Mouse (Mus musculus): Measurements from ENCODE around the gene Nasp. TPM values are rescaled to one million over a fixed set of nuclear protein-coding genes. Genes with fewer than 3 reads are reported as not detected.

Nasp gene
- total RNA-seq, 2 experiments from 2014 or later = 9.1 to 10.6 TPM

DNA sequence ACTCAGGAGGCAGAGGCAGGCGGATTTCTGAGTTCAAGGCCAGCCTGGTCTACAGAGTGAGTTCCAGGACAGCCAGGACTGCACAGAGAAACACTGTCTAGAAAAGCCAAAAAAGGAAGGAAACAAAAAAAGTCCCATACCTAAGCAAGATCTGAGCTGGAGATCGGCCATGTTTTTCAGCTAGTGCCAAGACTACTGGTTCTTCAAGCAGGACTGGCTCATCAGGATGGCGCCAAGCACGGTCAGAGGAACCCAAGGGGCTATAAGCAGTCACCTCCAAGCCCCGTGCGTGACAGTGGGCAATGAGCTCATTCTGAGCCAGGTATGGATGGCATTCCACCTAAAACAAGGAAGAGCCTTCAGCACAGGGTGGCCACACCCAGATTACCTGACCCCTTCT, 11.1 kb upstream of the Nasp start:
- DNase-seq (ENCODE audit: low spot score) = no peak

DNA sequence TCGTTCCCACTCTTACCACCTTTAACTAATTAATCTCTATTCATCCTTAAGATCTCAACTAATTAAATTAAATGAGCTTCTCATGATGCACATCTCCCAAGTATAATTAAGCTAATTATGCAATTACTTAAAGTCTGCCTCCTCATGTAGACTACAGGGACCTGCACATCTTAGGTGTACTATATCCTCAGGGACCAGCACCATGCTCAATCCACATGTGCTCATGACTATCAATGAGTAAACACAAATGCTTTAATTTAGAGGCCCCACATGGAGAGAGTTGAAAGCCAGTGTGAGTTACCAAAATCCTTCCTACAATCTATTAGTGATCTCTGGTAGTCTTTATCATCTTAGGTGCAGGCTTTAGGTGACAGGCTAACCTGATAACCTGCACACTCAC, 7.5 kb upstream of the Nasp start:
- no peak for DNase-seq (ENCODE audit: low spot score)

GRCm38 (mm10) chr4:116627359-116627716, 403 bp downstream of the Nasp start:
- DNase-seq (ENCODE audit: low spot score) = peak; percentile 95

DNA sequence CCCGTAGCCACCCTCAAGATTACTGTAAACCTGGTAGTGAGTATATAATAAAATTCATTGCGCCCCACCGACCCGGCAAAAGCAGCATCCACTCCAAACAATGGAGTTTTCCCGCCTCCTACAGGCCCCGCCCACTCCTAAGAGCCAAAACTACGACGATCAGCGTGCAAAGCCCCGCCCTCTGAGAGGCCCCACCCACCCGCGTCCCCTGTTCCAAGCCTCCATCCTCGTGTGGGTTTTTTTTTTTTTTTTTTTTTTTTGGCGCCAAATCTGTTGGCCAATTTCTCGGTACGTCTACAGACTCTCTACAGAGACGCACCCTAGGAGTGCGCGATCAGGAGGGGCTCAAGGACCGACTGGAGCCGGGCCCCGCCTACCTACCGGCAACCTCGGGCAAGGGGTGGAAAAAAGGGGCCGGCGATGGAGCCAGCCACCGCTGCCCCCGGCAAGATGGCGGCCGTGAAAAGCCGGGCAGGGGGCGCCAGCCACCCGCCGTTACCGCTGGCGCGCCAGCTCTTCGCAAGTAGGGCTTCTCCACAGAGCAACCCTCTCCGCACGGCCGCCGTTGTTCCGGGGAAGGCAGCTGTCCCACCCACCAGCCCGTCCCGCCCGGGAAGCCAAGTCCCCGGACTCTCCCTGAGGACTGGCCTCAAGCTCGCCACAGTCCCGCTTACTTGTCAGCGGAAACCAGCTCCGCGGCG, 933 bp downstream of the Nasp start:
- peak; percentile 72 for DNase-seq (ENCODE audit: low spot score)

- no peak for DNase-seq (ENCODE audit: low spot score)
Observed at GRCm38 (mm10) chr4:116624831-116625230, 2.9 kb downstream of the Nasp start.

GRCm38 (mm10) chr4:116615237-116615636, 12.5 kb downstream of the Nasp start:
- no peak for DNase-seq (ENCODE audit: low spot score)

DNA sequence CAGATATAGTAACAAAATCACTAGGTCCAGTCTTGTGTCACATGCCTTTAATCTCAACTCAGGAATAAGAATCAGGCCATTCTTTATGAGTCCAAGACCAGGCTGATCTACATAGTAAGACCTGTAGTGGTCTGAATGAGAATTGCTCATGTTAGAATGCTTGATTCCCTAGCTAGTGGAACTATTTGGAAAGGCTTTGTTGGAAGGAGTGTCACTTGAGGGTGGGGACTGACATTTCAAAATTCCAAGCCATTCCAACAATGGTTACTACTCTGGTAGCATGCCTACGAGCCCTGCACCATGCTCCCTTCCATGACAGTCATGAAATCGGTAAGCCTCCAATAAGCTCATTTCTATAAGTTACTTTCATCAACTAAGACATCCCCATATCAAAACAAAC, 15.1 kb downstream of the Nasp start:
- no peak for DNase-seq (ENCODE audit: low spot score)

DNA sequence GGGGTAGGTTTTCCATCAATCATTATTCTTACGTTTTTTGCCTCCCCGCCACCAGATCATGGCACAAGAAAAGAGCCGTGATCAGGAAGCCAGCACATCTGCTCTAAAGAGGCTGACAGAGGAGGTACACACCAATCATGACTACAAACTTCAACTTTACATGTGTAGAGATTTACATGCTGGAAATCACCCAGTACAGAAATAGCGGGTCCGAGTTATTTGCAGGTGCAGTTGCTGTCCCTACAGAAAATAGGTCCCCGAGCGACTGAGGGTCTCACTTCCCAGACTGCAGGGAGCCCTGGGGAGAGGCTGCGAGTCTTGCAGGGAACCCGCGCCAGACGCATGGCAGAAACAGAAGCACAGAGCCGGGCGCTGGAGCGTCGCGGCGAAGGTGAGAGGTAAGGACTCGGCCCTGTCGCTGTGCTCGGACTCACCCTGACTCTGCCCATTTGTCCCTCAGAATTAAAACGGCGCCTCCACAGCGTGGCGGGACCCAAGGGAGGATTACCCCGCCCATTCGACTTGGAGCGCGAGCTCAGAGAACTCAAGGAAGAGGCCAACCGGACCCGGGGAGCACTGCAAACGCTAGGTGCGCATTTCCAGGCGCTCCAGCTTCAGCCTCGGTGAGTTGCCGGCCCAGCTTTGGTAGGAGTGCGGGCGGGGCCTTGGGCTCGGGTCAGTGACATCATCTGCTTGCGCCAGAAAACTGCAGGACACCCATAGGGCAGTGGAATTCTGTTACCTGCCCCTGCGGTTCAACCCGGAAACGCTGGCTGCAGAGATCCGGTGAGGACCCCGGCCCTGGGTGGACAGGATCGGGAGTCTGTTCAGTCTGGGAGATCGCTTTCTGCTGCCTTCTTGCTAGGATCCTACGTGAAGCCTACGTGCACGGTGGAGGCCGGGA, 30.5 kb downstream of the Nasp start:
- DNase-seq (ENCODE audit: low spot score) = peak; percentile 89

- DNase-seq (ENCODE audit: low spot score) = no peak
Observed at GRCm38 (mm10) chr4:116596379-116596778, 31.4 kb downstream of the Nasp start, which contains the start of gene Ccdc17. TSS of gene Ccdc17 (plus strand) at chr4:116596654.

DNA sequence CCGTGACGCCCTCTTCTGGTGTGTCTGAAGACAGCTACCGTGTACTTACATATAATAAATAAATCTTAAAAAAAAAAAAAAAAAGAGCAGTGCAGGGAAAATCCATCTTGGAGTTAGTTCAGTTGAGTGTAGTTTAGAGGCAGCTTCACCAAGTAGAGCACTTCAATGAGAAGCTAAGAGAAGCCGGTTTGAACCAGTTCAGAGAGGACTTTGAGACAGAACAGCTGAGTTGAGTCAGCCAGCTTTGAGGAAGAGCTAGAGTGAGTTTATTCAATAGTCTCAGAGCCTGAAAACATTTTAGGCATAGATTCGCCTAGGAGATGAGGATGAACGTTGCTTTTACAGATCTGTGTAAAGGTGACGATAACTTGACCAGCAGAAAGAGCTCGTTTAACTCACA, 31.9 kb downstream of the Nasp start:
- no peak for DNase-seq (ENCODE audit: low spot score)

DNA sequence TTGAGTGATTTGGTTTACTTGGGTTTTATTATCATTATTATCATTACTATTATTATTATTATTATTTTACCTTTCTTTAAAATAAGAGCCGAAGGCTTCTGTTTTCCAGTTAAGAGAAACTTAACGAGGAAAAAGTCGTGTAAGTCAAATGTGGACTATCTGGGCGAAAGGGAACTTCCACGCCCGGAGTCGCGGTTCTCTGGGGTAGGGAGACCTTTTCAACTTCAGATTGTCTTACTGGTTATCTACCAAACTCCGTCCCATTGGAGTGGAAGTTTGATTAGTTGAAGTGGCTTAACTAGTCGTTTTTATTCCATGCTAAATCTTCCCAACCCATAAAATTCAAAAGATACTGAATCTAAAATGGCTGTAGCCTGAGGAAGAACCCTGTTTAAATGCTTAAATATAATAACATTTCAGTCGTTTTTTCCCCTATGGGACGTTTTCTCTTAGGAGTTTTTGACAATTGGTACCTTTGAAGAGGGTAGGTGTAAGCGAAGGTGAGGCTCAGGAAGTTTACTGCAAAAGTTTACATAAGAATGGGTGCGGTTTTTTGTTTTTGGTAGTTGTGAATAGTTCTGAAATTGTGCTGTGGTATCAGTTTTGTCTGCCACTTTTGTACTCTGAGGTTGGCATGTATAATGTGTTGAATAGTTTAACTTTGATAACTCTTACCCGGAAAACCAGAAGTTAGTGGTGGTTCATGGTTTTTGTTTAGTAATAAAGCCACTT, 69.4 kb downstream of the Nasp start:
- DNase-seq (ENCODE audit: low spot score) = peak; percentile 2

DNA sequence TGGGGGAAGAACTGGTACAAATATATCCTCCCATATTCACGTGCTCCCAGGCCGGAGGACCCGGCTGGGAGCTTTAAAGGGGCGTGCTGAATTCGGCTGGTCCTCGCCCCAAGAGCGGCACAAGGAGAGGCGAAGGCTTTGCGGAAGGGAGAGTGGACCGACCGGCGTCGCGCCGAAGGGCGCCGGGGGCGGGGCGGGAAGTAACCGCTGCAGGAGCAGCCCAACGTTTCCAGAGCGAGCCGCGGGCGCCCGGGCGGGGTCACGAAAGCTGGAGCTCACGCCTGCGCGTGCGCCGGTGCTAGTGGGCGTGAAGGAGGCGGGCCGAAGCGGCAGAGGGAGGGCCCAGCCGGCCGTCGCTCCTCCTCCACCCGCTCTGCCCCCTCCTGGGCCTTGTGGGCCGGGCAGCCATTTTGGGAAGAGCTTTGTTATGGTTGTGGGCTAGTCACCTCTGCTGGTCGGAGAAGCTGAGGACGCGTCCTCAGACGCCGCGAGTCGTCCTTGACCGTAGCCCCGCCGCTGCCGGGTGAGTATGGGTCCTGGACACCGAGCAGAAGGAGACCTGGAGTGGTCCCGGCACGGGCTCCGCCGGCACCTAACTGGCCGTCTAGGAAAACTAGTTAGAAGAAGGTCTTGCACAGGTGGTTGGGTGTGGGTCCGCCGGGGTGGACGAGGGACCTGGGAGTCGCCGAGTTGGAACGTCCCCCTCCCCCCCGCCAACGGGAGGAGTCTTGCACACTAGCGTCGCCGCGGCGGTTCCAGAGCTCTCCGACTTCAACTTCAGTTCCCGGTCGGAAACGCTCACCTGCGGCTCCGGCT, 70.2 kb downstream of the Nasp start, which contains the start of gene Gpbp1l1:
Gene Gpbp1l1, plus strand, starts transcription at position 353 of the 816 bp plus-strand sequence.
- DNase-seq (ENCODE audit: low spot score) = peak; percentile 97

- peak; percentile 95 for DNase-seq (ENCODE audit: low spot score)
Observed at GRCm38 (mm10) chr4:116556561-116557305, 71.0 kb downstream of the Nasp start.

DNA sequence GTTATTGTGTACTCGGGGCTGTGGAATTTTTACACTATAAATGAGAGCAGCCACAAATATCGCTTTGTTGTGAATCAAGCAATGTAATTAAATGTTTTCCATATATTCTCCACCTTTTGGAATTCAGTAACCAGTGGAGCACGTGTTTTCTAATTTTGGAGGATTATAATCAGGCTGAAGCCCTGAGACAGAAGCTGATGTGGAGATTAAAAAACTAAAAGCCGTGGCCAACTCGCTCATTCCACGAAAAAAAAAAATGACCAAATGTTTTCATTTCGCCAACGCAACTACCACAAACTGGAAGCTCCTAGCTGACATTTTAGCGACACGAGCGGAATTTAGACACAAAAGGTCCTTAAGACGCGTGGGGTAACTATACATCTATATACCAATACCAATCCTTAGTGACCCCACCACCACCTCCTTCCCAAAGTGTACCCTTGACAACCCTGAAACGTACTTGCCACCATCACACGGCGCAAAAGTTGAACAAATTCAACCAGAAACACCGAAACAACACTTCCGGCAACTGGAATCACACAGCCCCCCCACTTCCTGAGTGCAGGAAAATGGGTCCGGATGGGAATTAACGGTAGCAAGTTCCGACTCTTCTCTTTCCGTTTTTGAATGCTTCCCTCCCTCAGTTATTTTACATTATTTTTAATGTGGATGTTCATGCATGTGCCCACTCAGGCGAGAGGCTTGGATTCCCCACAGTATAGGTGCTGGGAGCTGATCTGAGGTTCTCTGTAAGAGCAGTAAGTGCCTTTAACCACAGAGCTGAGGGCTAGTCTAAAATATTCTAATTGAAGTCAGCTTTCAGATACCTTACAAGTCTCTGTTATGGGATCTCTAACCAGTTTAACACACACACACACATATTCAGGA, 72.1 kb downstream of the Nasp start, which contains the start of gene Tmem69:
Gene Tmem69, minus strand, starts transcription at position 524 of the 888 bp plus-strand sequence.
- DNase-seq (ENCODE audit: low spot score) = peak; percentile 77

GRCm38 (mm10) chr4:116553035-116553434, 74.7 kb downstream of the Nasp start:
- no peak for DNase-seq (ENCODE audit: low spot score)
